Mouse (Mus musculus) ovary, adult 18-20 months (tissue): Measurements from ENCODE around the gene Dnajc11.

Experiments
- DNase-seq: peaks from one replicate; pipeline ENCODE4 v3.0.0; 2022; ENCODE audit warnings: low spot score, mixed read lengths

Dnajc11 gene

GRCm38 (mm10) chr4:151986650-151987049, 53.2 kb downstream of the Dnajc11 start:
- DNase-seq: no peak

- no peak for DNase-seq
Measured at GRCm38 (mm10) chr4:151988014-151988341, 54.5 kb downstream of the Dnajc11 start.

GRCm38 (mm10) chr4:151988342-151989109, 55.0 kb downstream of the Dnajc11 start, which contains the start of gene Thap3:
Gene Thap3 (minus strand): TSS chr4:151988997.
- DNase-seq: peak; percentile 70

- DNase-seq: no peak
Measured at GRCm38 (mm10) chr4:151989110-151989488, 55.6 kb downstream of the Dnajc11 start.

GRCm38 (mm10) chr4:151992091-151992490, 58.6 kb downstream of the Dnajc11 start:
- DNase-seq: no peak

- peak; percentile 60 for DNase-seq
Measured at GRCm38 (mm10) chr4:151993035-151993434, 59.5 kb downstream of the Dnajc11 start.

GRCm38 (mm10) chr4:151994228-151995171, 61.0 kb downstream of the Dnajc11 start:
- DNase-seq: peak; percentile 61

GRCm38 (mm10) chr4:151995371-151996172, 62.1 kb downstream of the Dnajc11 start:
- DNase-seq: peak; percentile 35

GRCm38 (mm10) chr4:151996173-151996950, 62.9 kb downstream of the Dnajc11 start, which contains the start of gene Phf13:
Gene Phf13 (minus strand): TSS chr4:151996258.
- peak; percentile 99 for DNase-seq

GRCm38 (mm10) chr4:151996951-151997222, 63.4 kb downstream of the Dnajc11 start:
- no peak for DNase-seq

GRCm38 (mm10) chr4:151997701-151998100, 64.2 kb downstream of the Dnajc11 start:
- DNase-seq: no peak

GRCm38 (mm10) chr4:151999481-151999880, 66.0 kb downstream of the Dnajc11 start:
- DNase-seq: no peak

GRCm38 (mm10) chr4:152000906-152001305, 67.4 kb downstream of the Dnajc11 start:
- no peak for DNase-seq

- no peak for DNase-seq
Measured at GRCm38 (mm10) chr4:152001335-152001734, 67.8 kb downstream of the Dnajc11 start.

- DNase-seq: no peak
Measured at GRCm38 (mm10) chr4:152002063-152002462, 68.6 kb downstream of the Dnajc11 start.

- no peak for DNase-seq
Measured at GRCm38 (mm10) chr4:152006137-152006536, 72.6 kb downstream of the Dnajc11 start.

GRCm38 (mm10) chr4:152006812-152007211, 73.3 kb downstream of the Dnajc11 start:
- no peak for DNase-seq

- no peak for DNase-seq
Measured at GRCm38 (mm10) chr4:152007481-152008147, 74.1 kb downstream of the Dnajc11 start.

GRCm38 (mm10) chr4:152008148-152008500, 74.6 kb downstream of the Dnajc11 start:
- no peak for DNase-seq

GRCm38 (mm10) chr4:152008622-152009075, 75.2 kb downstream of the Dnajc11 start, which contains the start of gene Klhl21:
Gene Klhl21 (plus strand): TSS chr4:152008803.
- DNase-seq: peak; percentile 88
